In the genomic region with DNA sequence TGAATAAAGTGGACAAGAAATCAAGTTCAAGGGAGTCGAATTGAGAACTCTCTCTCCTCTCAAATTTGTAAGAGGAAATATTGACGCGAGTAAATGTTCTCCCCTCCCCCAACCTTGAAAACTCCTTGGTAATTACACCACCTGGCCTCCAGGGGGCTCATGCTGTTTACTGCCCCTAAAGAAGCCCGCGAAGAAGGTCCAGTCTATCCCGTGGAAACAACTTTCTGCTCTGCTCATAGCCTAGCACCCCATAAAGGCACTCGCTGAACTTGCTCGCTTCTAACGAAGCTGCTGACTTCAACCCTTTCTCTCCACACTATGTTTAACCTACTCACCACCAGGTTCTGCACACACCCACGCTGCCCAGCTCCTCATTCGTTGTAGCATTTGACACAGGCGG, we compare ENCODE assay signal across 12 mouse cellular contexts. TPM values are rescaled to one million over a fixed set of nuclear protein-coding genes. Genes with fewer than 3 reads are reported as not detected.
DNase-seq lines count a peak whose midpoint lies in the region; ATAC-seq and TF ChIP-seq lines count a peak whose summit lies in the region.
"Had no signal": no experiment of that assay in that cellular context is flagged by ENCODE, and none has a peak within 500 bp of the region (broad histone marks: within the 10 kb centered on the region; RNA-seq: fewer than 3 reads in every experiment).

No protein-coding gene starts in this region.

- H3K36me3 ChIP-seq in lung, embryonic 14.5 days (ENCODE audit: insufficient read depth) = no peaks in the 10 kb centered on the region
- no peaks in the 10 kb centered on the region for H3K36me3 ChIP-seq in kidney, embryonic 16.5 days (ENCODE audit: insufficient read depth, low read length)
- H3K36me3 ChIP-seq: hindbrain, embryonic 15.5 days had no signal

- no peaks in the 10 kb centered on the region for H3K27me3 ChIP-seq in lung, embryonic 14.5 days (ENCODE audit: insufficient read depth, low read length)
- H3K27me3 ChIP-seq in kidney, embryonic 16.5 days (ENCODE audit: insufficient read depth, low read length) = 0 out of 2 replicates have a peak, but pooled peaks cover 4% of the 10 kb centered on the region
- H3K27me3 ChIP-seq: hindbrain, embryonic 15.5 days had no signal

- DNase-seq in CD4-positive, CD25-positive, alpha-beta regulatory T cell, adult 2 months (ENCODE audit: low read depth, low spot score) = peak; percentile 45
- DNase-seq in lung, embryonic 14.5 days = no peak
- DNase-seq in lung, postnatal 14 days = no peak
- DNase-seq in c-Kit-negative CD71-positive TER-119-positive erythroid progenitor cells, embryonic 14.5 days (ENCODE audit: low read depth, low spot score) = peak; percentile 71
- peak; percentile 52 to 76 for DNase-seq in spleen, postnatal 4 days (ENCODE audit: low spot score in 2 of 2)
- no peak for DNase-seq in right cerebral cortex, postnatal 25 days
- DNase-seq: adrenal gland, postnatal 14 days; gastrocnemius, postnatal 14 days; lung, postnatal 10 days had no signal

- no peak overlapping the region for H3K27ac ChIP-seq in lung, embryonic 14.5 days (ENCODE audit: low read depth)
- no peak overlapping the region for H3K27ac ChIP-seq in kidney, embryonic 16.5 days (ENCODE audit: low read length)
- H3K27ac ChIP-seq: hindbrain, embryonic 15.5 days had no signal

- H3K9ac ChIP-seq in lung, embryonic 14.5 days = no peak overlapping the region
- H3K9ac ChIP-seq in kidney, embryonic 16.5 days (replicated peaks; ENCODE audit: low read length) = no peak overlapping the region
- H3K9ac ChIP-seq: hindbrain, embryonic 15.5 days had no signal

- H3K4me2 ChIP-seq in lung, embryonic 14.5 days = no peak overlapping the region
- H3K4me2 ChIP-seq in kidney, embryonic 16.5 days (replicated peaks; ENCODE audit: low read depth, low read length) = no peak overlapping the region
- H3K4me2 ChIP-seq: hindbrain, embryonic 15.5 days had no signal

- H3K4me1 ChIP-seq in lung, embryonic 14.5 days (ENCODE audit: insufficient read depth) = peaks cover 10% of the 10 kb centered on the region; the same call in 1 of the 2 replicates
- peaks cover 17% of the 10 kb centered on the region for H3K4me1 ChIP-seq in kidney, embryonic 16.5 days (ENCODE audit: insufficient read depth, low read length)

- peak; percentile 35; the same call in 1 of the 2 replicates for TF ChIP-seq CTCF in lung, embryonic 14.5 days (IDR thresholded peaks at IDR 0.05; ENCODE audit: low read depth)

- 53% methylated on average over 12 of the region's 12 CpGs for WGBS in lung, embryonic 14.5 days
- WGBS in kidney, embryonic 16.5 days = 67% methylated on average over 12 of the region's 12 CpGs

- H3K9me3 ChIP-seq in lung, embryonic 14.5 days (ENCODE audit: low read depth, low read length) = no peaks in the 10 kb centered on the region
- H3K9me3 ChIP-seq in kidney, embryonic 16.5 days (ENCODE audit: low read length) = peaks cover 4% of the 10 kb centered on the region; the same call in 1 of the 2 replicates
- H3K9me3 ChIP-seq: hindbrain, embryonic 15.5 days had no signal

- H3K4me3 ChIP-seq in lung, embryonic 14.5 days (ENCODE audit: low read depth, low read length) = no peak overlapping the region
- H3K4me3 ChIP-seq in kidney, embryonic 16.5 days (ENCODE audit: low read length) = no peak overlapping the region
- H3K4me3 ChIP-seq: hindbrain, embryonic 15.5 days had no signal

- no peak for ATAC-seq in CD4-positive, CD25-positive, alpha-beta regulatory T cell, adult 4 months
- no peak for ATAC-seq in lung, embryonic 14.5 days (ENCODE audit: insufficient read depth)
- no peak for ATAC-seq in kidney, embryonic 16.5 days (ENCODE audit: low FRiP score, low TSS enrichment)

RNA-seq across cellular contexts. Expression of a gene that starts 11.2 kb away (rescaled TPM):
- not detected for polyA plus RNA-seq in CD4-positive, CD25-positive, alpha-beta regulatory T cell, adult 4 months (2017; shearing (Covaris generic))
- 6.0 and 6.9 TPM in 2 replicates for polyA plus RNA-seq in lung, embryonic 14.5 days (2014; fragmentation: Nextera tagmentation; extraction: Ambion mirVana)
- polyA plus RNA-seq in kidney, embryonic 16.5 days (2015; fragmentation: Nextera tagmentation; extraction: Ambion mirVana) = 9.0 and 9.6 TPM in 2 replicates

RNA-seq across cellular contexts. Expression of a gene that starts 16.0 kb away (rescaled TPM):
- 1 to 10 TPM; 3.3 to 3.5 TPM for polyA plus RNA-seq in CD4-positive, CD25-positive, alpha-beta regulatory T cell, adult 4 months (2017; shearing (Covaris generic))
- polyA plus RNA-seq in lung, embryonic 14.5 days (2014; fragmentation: Nextera tagmentation; extraction: Ambion mirVana) = 1.1 and 1.3 TPM in 2 replicates
- polyA plus RNA-seq in kidney, embryonic 16.5 days (2015; fragmentation: Nextera tagmentation; extraction: Ambion mirVana) = 3.3 and 3.9 TPM in 2 replicates

RNA-seq across cellular contexts. Expression of a gene that starts 30.6 kb away (rescaled TPM):
- polyA plus RNA-seq in CD4-positive, CD25-positive, alpha-beta regulatory T cell, adult 4 months (2017; shearing (Covaris generic)) = 10 to 100 TPM; 44.0 to 44.2 TPM
- 223 and 244 TPM in 2 replicates for polyA plus RNA-seq in lung, embryonic 14.5 days (2014; fragmentation: Nextera tagmentation; extraction: Ambion mirVana)
- polyA plus RNA-seq in kidney, embryonic 16.5 days (2015; fragmentation: Nextera tagmentation; extraction: Ambion mirVana) = 337 and 360 TPM in 2 replicates

RNA-seq across cellular contexts. Expression of a gene that starts 52.9 kb away (rescaled TPM):
- 10 to 100 TPM; 23.3 to 51.4 TPM for polyA plus RNA-seq in CD4-positive, CD25-positive, alpha-beta regulatory T cell, adult 4 months (2017; shearing (Covaris generic))
- 113 and 116 TPM in 2 replicates for polyA plus RNA-seq in lung, embryonic 14.5 days (2014; fragmentation: Nextera tagmentation; extraction: Ambion mirVana)
- polyA plus RNA-seq in kidney, embryonic 16.5 days (2015; fragmentation: Nextera tagmentation; extraction: Ambion mirVana) = 208 and 213 TPM in 2 replicates

RNA-seq across cellular contexts. Expression of a gene that starts 57.6 kb away (rescaled TPM):
- 10 to 100 TPM; 46.1 to 51.1 TPM for polyA plus RNA-seq in CD4-positive, CD25-positive, alpha-beta regulatory T cell, adult 4 months (2017; shearing (Covaris generic))
- polyA plus RNA-seq in lung, embryonic 14.5 days (2014; fragmentation: Nextera tagmentation; extraction: Ambion mirVana) = 86.0 and 93.8 TPM in 2 replicates
- polyA plus RNA-seq in kidney, embryonic 16.5 days (2015; fragmentation: Nextera tagmentation; extraction: Ambion mirVana) = 94.7 and 97.3 TPM in 2 replicates

Comparison
In these comparisons a context has a peak if more than half of its experiments do, and no peak if none do; other contexts are left out.
1. DNase-seq: peak in CD4-positive, CD25-positive, alpha-beta regulatory T cell, adult 2 months (single experiment), c-Kit-negative CD71-positive TER-119-positive erythroid progenitor cells, embryonic 14.5 days (single experiment) and spleen, postnatal 4 days (2 of 2); none in lung, embryonic 14.5 days (single experiment), lung, postnatal 14 days (single experiment) and right cerebral cortex, postnatal 25 days (single experiment).